ENCODE assay signal across 8 mouse cellular contexts in the genomic region with DNA sequence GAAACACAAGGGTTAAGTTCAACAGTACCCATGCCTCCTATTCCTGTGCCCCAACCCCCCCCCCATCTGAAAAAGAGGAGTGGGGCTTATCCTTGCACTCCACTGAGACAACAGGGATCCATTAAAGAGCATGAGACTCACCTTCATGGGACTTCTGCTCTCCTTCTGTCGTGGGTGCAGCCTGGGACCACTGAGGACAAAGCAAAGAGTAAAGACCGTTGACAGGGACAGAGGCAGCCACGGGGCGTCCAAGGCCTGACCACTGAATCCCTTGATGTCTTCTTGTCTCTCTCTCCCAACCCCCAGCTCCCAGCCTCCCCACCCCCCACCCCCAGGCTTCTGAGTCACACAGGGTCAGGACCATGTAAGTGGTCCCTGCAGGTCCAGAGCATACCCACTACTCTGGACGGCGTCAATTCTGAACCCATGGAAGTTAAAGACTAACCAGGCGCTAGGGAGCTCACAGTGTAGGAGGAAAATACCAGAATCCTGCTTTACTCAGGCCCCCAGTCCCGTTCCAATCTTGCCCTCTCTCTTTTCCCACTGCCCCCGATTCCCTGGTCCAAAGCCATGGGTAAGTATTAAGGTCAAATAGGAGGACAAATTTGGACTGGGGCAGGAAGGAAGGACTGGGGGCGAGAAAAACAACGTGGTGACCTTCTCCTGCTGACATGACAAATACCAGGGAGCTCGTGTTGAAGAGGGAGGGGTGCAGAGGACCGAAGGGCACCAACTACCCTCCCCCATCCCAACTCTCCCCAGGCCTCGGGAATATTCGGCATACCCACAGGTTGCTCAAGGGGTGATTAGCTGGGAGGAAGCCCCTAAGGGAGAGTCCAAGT. TPM values are rescaled to one million over a fixed set of nuclear protein-coding genes. Genes with fewer than 3 reads are reported as not detected.
DNase-seq lines count a peak whose midpoint lies in the region; ATAC-seq and TF ChIP-seq lines count a peak whose summit lies in the region.

No protein-coding gene starts in this region.

- peak overlapping the region; percentile 71 for H3K4me2 ChIP-seq in embryonic facial prominence, embryonic 15.5 days (replicated peaks)
- H3K4me2 ChIP-seq in intestine, embryonic 16.5 days (ENCODE audit: low read depth, low read length), result peak overlapping the region; percentile 80

- no peak for ATAC-seq in embryonic facial prominence, embryonic 15.5 days (ENCODE audit: insufficient number of reproducible peaks, low FRiP score, low TSS enrichment, low read depth)
- no peak for ATAC-seq in intestine, embryonic 16.5 days

- peaks cover 26% of the 10 kb centered on the region for H3K36me3 ChIP-seq in embryonic facial prominence, embryonic 15.5 days
- peaks cover 19% of the 10 kb centered on the region for H3K36me3 ChIP-seq in intestine, embryonic 16.5 days (ENCODE audit: control insufficient read depth, insufficient read depth, low read length)
- peaks cover 40% of the 10 kb centered on the region for H3K36me3 ChIP-seq in macrophage (ENCODE audit: inconsistent target)

- peaks cover 39% of the 10 kb centered on the region; the same call in 1 of the 2 replicates for H3K79me2 ChIP-seq in macrophage (ENCODE audit: inconsistent target)

- peak overlapping the region; percentile 88 for H3K27ac ChIP-seq in layer of hippocampus, adult 2 months
- peak overlapping the region; percentile 97 for H3K27ac ChIP-seq in embryonic facial prominence, embryonic 15.5 days (replicated peaks)
- H3K27ac ChIP-seq in intestine, embryonic 16.5 days (ENCODE audit: low read length), result peak overlapping the region; percentile 87
- H3K27ac ChIP-seq in macrophage, result no peak overlapping the region

- DNase-seq in layer of hippocampus, adult 2 months (ENCODE audit: low spot score in 2 of 2), result no peak
- no peak for DNase-seq in layer of hippocampus, postnatal 10 days (ENCODE audit: low spot score in 2 of 2)
- no peak for DNase-seq in frontal cortex, adult 2 months (ENCODE audit: extremely low spot score in 1 of 2, low spot score in 1 of 2)
- no peak for DNase-seq in spleen, postnatal 4 days (ENCODE audit: low spot score in 2 of 2)
- DNase-seq in right cerebral cortex, postnatal 14 days, result no peak

- H3K4me3 ChIP-seq in layer of hippocampus, adult 2 months, result peak overlapping the region; percentile 63
- peak overlapping the region; percentile 83 for H3K4me3 ChIP-seq in embryonic facial prominence, embryonic 15.5 days (replicated peaks)
- peak overlapping the region; percentile 94 for H3K4me3 ChIP-seq in intestine, embryonic 16.5 days (ENCODE audit: low read length)
- peak overlapping the region; percentile 60 for H3K4me3 ChIP-seq in macrophage (ENCODE audit: inconsistent target)

- 11% methylated on average over 15 of the region's 15 CpGs for WGBS in embryonic facial prominence, embryonic 15.5 days
- WGBS in intestine, embryonic 16.5 days, result 19% methylated on average over 15 of the region's 15 CpGs
- WGBS in macrophage (ENCODE audit: missing documents), result 72% methylated on average over 15 of the region's 15 CpGs

- H3K4me1 ChIP-seq in embryonic facial prominence, embryonic 15.5 days, result peaks cover 56% of the 10 kb centered on the region
- peaks cover 48% of the 10 kb centered on the region for H3K4me1 ChIP-seq in intestine, embryonic 16.5 days (ENCODE audit: control insufficient read depth, insufficient read depth, low read length)

- no peaks in the 10 kb centered on the region for H3K27me3 ChIP-seq in embryonic facial prominence, embryonic 15.5 days
- H3K27me3 ChIP-seq in intestine, embryonic 16.5 days (replicated peaks; ENCODE audit: control insufficient read depth, insufficient read depth, low read length), result no peaks in the 10 kb centered on the region

- 0 out of 2 replicates have a peak overlapping the region, but pooled peaks have one; percentile 94 for H3K9ac ChIP-seq in embryonic facial prominence, embryonic 15.5 days
- peak overlapping the region; percentile 83 for H3K9ac ChIP-seq in intestine, embryonic 16.5 days (ENCODE audit: low read depth, low read length)

- no peaks in the 10 kb centered on the region for H3K9me3 ChIP-seq in embryonic facial prominence, embryonic 15.5 days (replicated peaks)
- H3K9me3 ChIP-seq in intestine, embryonic 16.5 days (ENCODE audit: control insufficient read depth, low read length), result no peaks in the 10 kb centered on the region

- TF ChIP-seq CTCF in layer of hippocampus, adult 2 months (conservative IDR thresholded peaks at IDR 0.05), result no peak

RNA-seq across cellular contexts. Expression of a gene that starts 3.7 kb away (rescaled TPM):
- 10 to 100 TPM; 76.3 to 77.9 TPM for total RNA-seq in layer of hippocampus, adult 2 months (2021)
- total RNA-seq in layer of hippocampus, postnatal 10 days (2021), result 10 to 100 TPM; 92.2 to 97.0 TPM
- 4.6 and 6.9 TPM in 2 replicates for polyA plus RNA-seq in embryonic facial prominence, embryonic 15.5 days (2015; fragmentation: Nextera tagmentation; extraction: Ambion mirVana)
- 2.7 and 3.3 TPM in 2 replicates for polyA plus RNA-seq in intestine, embryonic 16.5 days (2015; fragmentation: Nextera tagmentation; extraction: Ambion mirVana)
- 1,000 to 10,000 TPM in 4 of 26 experiments, 100 to 1,000 TPM in 22; 104 to 2,020 (median 341) TPM for total RNA-seq in macrophage (2018; cell fraction: chromatin; rRNA removed)
- total RNA-seq in macrophage (2018; cell fraction: cytosol; rRNA removed), result 100 to 1,000 TPM in 9 of 26 experiments, 10 to 100 TPM in 17; 11.4 to 340 (median 64.7) TPM
- total RNA-seq in macrophage (2018; cell fraction: nucleus; rRNA removed), result 1,000 to 10,000 TPM in 2 of 26 experiments, 100 to 1,000 TPM in 23, 10 to 100 TPM in 1; 57.3 to 1,113 (median 252) TPM
- polyA plus RNA-seq in macrophage (2018), result 22.8 to 80.7 TPM (median 68.8 TPM) in 3 replicates
- 145 and 168 TPM in 2 replicates for polyA plus RNA-seq in frontal cortex, adult 2 months (2012; rRNA removed)
